Mouse (Mus musculus): ENCODE data around the gene Tns1. TPM values are rescaled to one million over a fixed set of nuclear protein-coding genes. Genes with fewer than 3 reads are reported as not detected.
"Not testable (repeated sequence)": the region's sequence is repeated elsewhere in the genome, so short reads cannot be mapped to it uniquely, and the experiment has no call there.

Tns1 gene
- total RNA-seq (2021): 100 to 1,000 TPM; 629 to 748 TPM
- polyA plus RNA-seq (2012; rRNA removed): 329 and 365 TPM in 2 replicates
- long read RNA-seq, partial matches to known transcripts: 5 of 120 reads
- long read RNA-seq, other reads (novel, unspliced or antisense): 115 of 120 reads

DNA sequence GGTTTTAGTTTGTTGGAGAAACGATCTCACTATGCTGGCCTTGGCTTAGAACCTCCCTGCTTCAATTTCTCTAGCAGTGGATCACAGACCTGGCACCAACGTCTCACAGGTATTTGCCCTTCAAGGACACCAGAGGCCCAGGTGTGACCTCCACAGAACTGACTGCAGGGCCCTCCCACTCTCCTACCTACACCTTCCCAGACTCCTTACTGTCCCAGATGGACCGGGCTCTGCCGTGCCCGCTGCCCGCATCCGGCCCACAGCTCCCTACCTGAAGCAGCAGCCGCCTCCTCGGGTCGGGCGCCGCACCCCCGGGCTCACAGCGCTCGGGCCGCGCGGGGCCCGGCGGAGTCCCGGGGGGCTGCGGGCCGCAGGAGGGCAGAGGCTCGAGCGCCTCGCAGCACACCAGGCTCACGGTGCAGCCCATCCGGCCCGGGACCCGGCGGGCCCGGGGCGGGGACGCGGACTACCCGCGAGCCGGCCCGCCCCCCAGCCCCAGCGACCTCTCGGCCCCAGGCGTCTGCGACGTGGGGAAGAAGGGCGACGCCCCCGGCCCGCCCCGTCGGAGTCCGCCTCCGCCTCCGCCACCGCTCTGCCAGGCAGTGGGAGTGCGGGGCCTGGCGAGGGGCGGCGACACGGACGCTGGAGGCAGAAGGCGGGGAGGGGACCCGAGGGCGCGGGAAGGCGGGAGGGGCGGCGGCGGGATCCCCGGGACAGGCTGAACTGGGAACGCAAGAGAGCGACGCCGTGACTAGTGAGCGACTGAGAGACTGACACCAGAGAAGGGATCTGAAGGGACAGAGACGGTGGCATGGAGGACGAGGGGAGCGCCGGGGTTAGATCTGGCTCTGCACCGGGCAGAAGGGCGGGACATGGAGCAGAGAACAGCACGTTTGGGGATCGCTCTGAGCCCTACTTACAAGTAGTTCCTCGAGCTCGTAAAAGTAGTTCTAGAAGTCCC lies at the start of gene Tns1:
Gene Tns1 (minus strand): TSS at position 429 of the 961 bp plus-strand sequence.
- peak within 1 kb of the TSS; percentile 51 for H3K27ac ChIP-seq

DNA sequence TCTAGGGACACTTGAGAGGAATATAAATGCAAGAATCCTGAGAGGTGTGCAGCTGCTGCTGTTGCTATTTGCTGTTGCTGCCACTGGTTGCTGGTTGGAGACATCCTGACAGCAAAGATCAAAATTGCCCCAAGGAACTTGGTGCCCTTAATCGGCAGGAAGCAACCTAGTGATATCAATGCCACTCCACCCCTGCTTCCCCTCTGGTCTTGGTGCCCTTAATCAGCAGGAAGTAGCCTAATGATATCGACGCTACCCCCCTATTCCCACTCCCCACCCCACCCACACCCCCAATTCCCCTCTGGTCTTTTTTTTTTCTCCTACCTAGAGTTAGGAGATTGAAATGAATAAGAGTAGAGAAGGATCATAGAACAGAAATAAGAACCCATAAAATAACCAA lies 48.5 kb upstream of the Tns1 start:
- TF ChIP-seq CTCF (IDR thresholded peaks at IDR 0.05) (no peak), EP300 (IDR thresholded peaks at IDR 0.05; ENCODE audit: insufficient read depth, low read depth, low read length) (no peak), POLR2A (IDR thresholded peaks at IDR 0.05; ENCODE audit: insufficient read depth, low read depth, low read length) (no peak)
- no peaks in the 10 kb centered on the region for H3K27me3 ChIP-seq (ENCODE audit: control insufficient read depth, insufficient read depth, low read length)
- intact Hi-C loops (cut with DNase I): no loop called here
- H3K4me3 ChIP-seq: no peak overlapping the region
- no peaks in the 10 kb centered on the region for H3K4me1 ChIP-seq (ENCODE audit: control insufficient read depth, insufficient read depth, low read length)
- DNase-seq: no peak
- no peaks in the 10 kb centered on the region for H3K36me3 ChIP-seq (ENCODE audit: control insufficient read depth, insufficient read depth, low read length)
- H3K27ac ChIP-seq: no peak overlapping the region
- no peaks in the 10 kb centered on the region for H3K79me2 ChIP-seq (replicated peaks; ENCODE audit: control insufficient read depth, insufficient read depth, low read length)
- H3K9ac ChIP-seq (ENCODE audit: low read depth, low read length): no peak overlapping the region
- WGBS: 39% methylated on average over 3 of the region's 3 CpGs

More for the DNA sequence above, at the start of gene Tns1:
- Histone ChIP-seq H3K4me1 (ENCODE audit: control insufficient read depth, insufficient read depth, low read length) (peaks cover 5% of the 10 kb centered on the region), H3K27me3 (ENCODE audit: control insufficient read depth, insufficient read depth, low read length) (no peaks in the 10 kb centered on the region), H3K4me3 (peak within 1 kb of the TSS; percentile 50), H3K36me3 (ENCODE audit: control insufficient read depth, insufficient read depth, low read length) (no peaks in the 10 kb centered on the region), H3K79me2 (replicated peaks; ENCODE audit: control insufficient read depth, insufficient read depth, low read length) (no peaks in the 10 kb centered on the region), H3K9ac (ENCODE audit: low read depth, low read length) (peak within 1 kb of the TSS; percentile 70)
- intact Hi-C loops (cut with DNase I): loop anchor here (5.0 kb wide), 1 partner anchor 127 kb away; no protein-coding TSS in a partner anchor
- 2% methylated on average over 84 of the region's 84 CpGs for WGBS
- peak; percentile 71 to 73 for DNase-seq
- TF ChIP-seq EP300 (IDR thresholded peaks at IDR 0.05; ENCODE audit: insufficient read depth, low read depth, low read length): no peak

DNA sequence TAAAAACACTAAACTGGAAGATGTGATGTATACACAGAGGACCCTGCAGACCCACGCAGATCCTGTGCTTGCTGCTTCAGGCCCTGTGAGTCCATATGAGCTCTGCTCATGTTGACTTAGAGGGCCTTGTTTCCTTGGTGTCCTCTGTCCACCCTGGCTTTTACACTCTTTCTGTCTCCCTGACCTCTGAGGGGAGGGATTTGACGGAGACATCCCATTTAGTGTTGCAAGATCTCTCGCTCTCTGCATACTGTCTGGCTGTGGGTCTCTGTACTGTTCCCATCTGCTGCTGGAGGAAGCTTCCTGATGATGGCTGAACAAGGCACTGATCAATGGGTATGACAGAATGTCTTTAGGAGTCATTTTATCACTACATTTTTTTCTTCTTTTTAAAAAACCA lies 45.5 kb upstream of the Tns1 start:
- intact Hi-C loops (cut with DNase I): no loop called here
- TF ChIP-seq CTCF (IDR thresholded peaks at IDR 0.05) (no peak), EP300 (IDR thresholded peaks at IDR 0.05; ENCODE audit: insufficient read depth, low read depth, low read length) (no peak), POLR2A (IDR thresholded peaks at IDR 0.05; ENCODE audit: insufficient read depth, low read depth, low read length) (no peak)
- WGBS: 95% methylated on average over 3 of the region's 3 CpGs

DNA sequence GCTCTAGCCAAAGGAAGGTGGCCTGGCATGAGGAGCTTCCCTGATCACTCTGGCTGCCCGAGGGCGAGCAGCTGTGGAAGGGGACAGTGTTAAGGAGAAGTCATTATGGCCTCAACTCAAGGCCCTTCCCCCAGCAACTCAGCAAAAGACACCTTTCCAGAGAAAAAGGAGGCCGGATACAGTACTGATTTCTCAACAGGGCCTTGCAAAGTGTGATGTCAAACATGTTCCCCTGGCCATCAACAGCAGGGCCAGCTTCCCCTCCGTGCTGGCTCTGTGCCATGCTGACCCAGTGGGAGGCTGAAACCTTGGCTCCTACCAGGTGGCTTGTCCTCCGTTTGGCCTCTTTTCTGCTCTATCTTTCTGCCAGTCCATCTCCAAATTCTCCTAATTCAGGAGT lies 42.9 kb upstream of the Tns1 start:
- Histone ChIP-seq H3K4me3 (no peak overlapping the region), H3K9ac (ENCODE audit: low read depth, low read length) (no peak overlapping the region), H3K27ac (no peak overlapping the region), H3K79me2 (replicated peaks; ENCODE audit: control insufficient read depth, insufficient read depth, low read length) (no peaks in the 10 kb centered on the region), H3K4me1 (ENCODE audit: control insufficient read depth, insufficient read depth, low read length) (no peaks in the 10 kb centered on the region), H3K27me3 (ENCODE audit: control insufficient read depth, insufficient read depth, low read length) (no peaks in the 10 kb centered on the region), H3K36me3 (ENCODE audit: control insufficient read depth, insufficient read depth, low read length) (no peaks in the 10 kb centered on the region)
- WGBS: 67% methylated on average over 5 of the region's 5 CpGs
- intact Hi-C loops (cut with DNase I): no loop called here
- no peak for DNase-seq
- TF ChIP-seq POLR2A (IDR thresholded peaks at IDR 0.05; ENCODE audit: insufficient read depth, low read depth, low read length): no peak
- no peak for TF ChIP-seq EP300 (IDR thresholded peaks at IDR 0.05; ENCODE audit: insufficient read depth, low read depth, low read length)
- TF ChIP-seq CTCF (IDR thresholded peaks at IDR 0.05): no peak

More for the DNA sequence above, 45.5 kb upstream of the Tns1 start:
- Histone ChIP-seq H3K36me3 (ENCODE audit: control insufficient read depth, insufficient read depth, low read length) (no peaks in the 10 kb centered on the region), H3K9ac (ENCODE audit: low read depth, low read length) (no peak overlapping the region), H3K4me3 (no peak overlapping the region), H3K27ac (no peak overlapping the region), H3K27me3 (ENCODE audit: control insufficient read depth, insufficient read depth, low read length) (no peaks in the 10 kb centered on the region), H3K4me1 (ENCODE audit: control insufficient read depth, insufficient read depth, low read length) (no peaks in the 10 kb centered on the region), H3K79me2 (replicated peaks; ENCODE audit: control insufficient read depth, insufficient read depth, low read length) (no peaks in the 10 kb centered on the region)
- no peak for DNase-seq

DNA sequence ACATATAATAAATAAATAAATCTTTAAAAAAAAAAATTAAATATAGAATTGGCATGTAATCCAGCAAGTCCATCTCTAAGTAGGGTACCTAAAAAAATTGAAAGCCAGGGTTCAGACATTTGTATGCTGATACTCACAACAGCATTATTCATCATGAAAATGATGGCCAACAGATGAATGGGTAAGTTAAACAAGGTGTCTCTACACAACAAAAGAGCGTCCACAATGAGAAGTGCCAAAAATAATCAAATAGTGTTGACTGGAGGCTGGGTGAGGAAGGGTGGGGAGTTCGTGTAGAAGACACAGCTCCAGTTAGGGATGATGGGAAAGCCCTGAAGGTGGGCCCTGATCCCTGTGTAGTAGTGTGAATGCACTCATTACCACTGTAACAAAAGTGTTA lies 35.8 kb upstream of the Tns1 start:
- no peak for DNase-seq
- no peaks in the 10 kb centered on the region for H3K4me1 ChIP-seq (ENCODE audit: control insufficient read depth, insufficient read depth, low read length)
- 60% methylated on average over 2 of the region's 2 CpGs for WGBS

DNA sequence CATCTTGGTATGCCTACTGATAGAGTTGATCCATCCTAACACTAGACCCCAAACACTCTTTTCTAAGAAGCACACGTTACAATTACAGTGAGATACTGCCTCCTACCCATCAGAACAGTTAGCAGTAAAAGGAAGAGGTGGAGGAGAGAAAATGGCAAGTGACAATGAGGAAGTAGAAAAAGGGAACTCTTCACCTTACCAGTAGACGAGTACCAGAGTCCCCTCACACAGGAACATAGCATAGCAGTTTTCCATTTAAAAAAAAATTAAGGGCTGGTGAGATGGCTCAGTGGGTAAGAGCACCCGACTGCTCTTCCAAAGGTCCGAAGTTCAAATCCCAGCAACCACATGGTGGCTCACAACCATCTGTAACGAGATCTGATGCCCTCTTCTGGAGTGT lies 35.4 kb upstream of the Tns1 start:
- H3K36me3 ChIP-seq (ENCODE audit: control insufficient read depth, insufficient read depth, low read length); H3K4me1 ChIP-seq (ENCODE audit: control insufficient read depth, insufficient read depth, low read length); H3K9ac ChIP-seq (ENCODE audit: low read depth, low read length); H3K27ac ChIP-seq; H3K79me2 ChIP-seq (replicated peaks; ENCODE audit: control insufficient read depth, insufficient read depth, low read length); H3K27me3 ChIP-seq (ENCODE audit: control insufficient read depth, insufficient read depth, low read length); DNase-seq; intact Hi-C loops (cut with DNase I); H3K4me3 ChIP-seq: not testable (repeated sequence)
- 81% methylated on average over 5 of the region's 5 CpGs for WGBS

More for the DNA sequence above, 35.8 kb upstream of the Tns1 start:
- TF ChIP-seq POLR2A (IDR thresholded peaks at IDR 0.05; ENCODE audit: insufficient read depth, low read depth, low read length) (no peak), CTCF (IDR thresholded peaks at IDR 0.05) (no peak), EP300 (IDR thresholded peaks at IDR 0.05; ENCODE audit: insufficient read depth, low read depth, low read length) (no peak)
- Histone ChIP-seq H3K4me3 (no peak overlapping the region), H3K27ac (no peak overlapping the region), H3K36me3 (ENCODE audit: control insufficient read depth, insufficient read depth, low read length) (no peaks in the 10 kb centered on the region), H3K9ac (ENCODE audit: low read depth, low read length) (no peak overlapping the region), H3K27me3 (ENCODE audit: control insufficient read depth, insufficient read depth, low read length) (no peaks in the 10 kb centered on the region), H3K79me2 (replicated peaks; ENCODE audit: control insufficient read depth, insufficient read depth, low read length) (no peaks in the 10 kb centered on the region)
- intact Hi-C loops (cut with DNase I): no loop called here

All from heart, adult 2 months (tissue).